In genomic region chr2:135773194-135773972, GRCm38 (mm10) we compare ENCODE assay signal across 11 mouse cellular contexts.
DNase-seq lines count a peak whose midpoint lies in the region; ATAC-seq and TF ChIP-seq lines count a peak whose summit lies in the region.
"Had no signal": no experiment of that assay in that cellular context is flagged by ENCODE, and none has a peak within 500 bp of the region (broad histone marks: within the 10 kb centered on the region; RNA-seq: fewer than 3 reads in every experiment).

No protein-coding gene starts in this region.

- H3K4me1 ChIP-seq in liver, embryonic 16.5 days (ENCODE audit: control insufficient read depth, low read depth, low read length) = no peaks in the 10 kb centered on the region
- H3K4me1 ChIP-seq in liver, postnatal 0 days (ENCODE audit: insufficient read depth) = no peaks in the 10 kb centered on the region
- H3K4me1 ChIP-seq in heart, embryonic 16.5 days (ENCODE audit: control insufficient read depth, insufficient read depth, low read length) = peaks cover 16% of the 10 kb centered on the region

- H3K27ac ChIP-seq in gastrocnemius, adult 2 months = peak overlapping the region; percentile 87
- no peak overlapping the region for H3K27ac ChIP-seq in liver, embryonic 16.5 days (ENCODE audit: low read length)
- H3K27ac ChIP-seq in liver, postnatal 0 days (ENCODE audit: low read depth) = no peak overlapping the region
- peak overlapping the region; percentile 76 for H3K27ac ChIP-seq in heart, embryonic 16.5 days (ENCODE audit: low read length)
- H3K27ac ChIP-seq: limb, embryonic 15.5 days had no signal

- no peaks in the 10 kb centered on the region for H3K36me3 ChIP-seq in liver, embryonic 16.5 days (ENCODE audit: control insufficient read depth, insufficient read depth)
- H3K36me3 ChIP-seq in liver, postnatal 0 days (replicated peaks; ENCODE audit: insufficient read depth, low read length) = no peaks in the 10 kb centered on the region
- no peaks in the 10 kb centered on the region for H3K36me3 ChIP-seq in heart, embryonic 16.5 days (ENCODE audit: control insufficient read depth, insufficient read depth)
- H3K36me3 ChIP-seq: limb, embryonic 15.5 days had no signal

- H3K4me2 ChIP-seq in liver, embryonic 16.5 days (ENCODE audit: low read depth, low read length) = no peak overlapping the region
- no peak overlapping the region for H3K4me2 ChIP-seq in liver, postnatal 0 days (ENCODE audit: low read depth, low read length)
- peak overlapping the region; percentile 15; the same call in 1 of the 2 replicates for H3K4me2 ChIP-seq in heart, embryonic 16.5 days (ENCODE audit: low read depth, low read length)
- H3K4me2 ChIP-seq: limb, embryonic 15.5 days had no signal

- peak; percentile 44 for DNase-seq in gastrocnemius, adult 2 months
- DNase-seq in gastrocnemius, postnatal 25 days = no peak
- no peak for DNase-seq in liver, postnatal 0 days
- peak; percentile 71 for DNase-seq in skeletal muscle tissue, adult 2 months (ENCODE audit: low read depth, low spot score)
- no peak for DNase-seq in testis, postnatal 10 days (ENCODE audit: low spot score)
- DNase-seq in spleen, postnatal 14 days (ENCODE audit: low spot score in 2 of 2) = no peak
- DNase-seq: thymus, postnatal 14 days had no signal

- peak overlapping the region; percentile 11 for H3K4me3 ChIP-seq in gastrocnemius, adult 2 months
- H3K4me3 ChIP-seq in liver, embryonic 16.5 days (ENCODE audit: low read depth, low read length) = no peak overlapping the region
- H3K4me3 ChIP-seq in liver, postnatal 0 days (ENCODE audit: low read depth, low read length) = no peak overlapping the region
- H3K4me3 ChIP-seq in heart, embryonic 16.5 days (ENCODE audit: low read length) = no peak overlapping the region
- H3K4me3 ChIP-seq: limb, embryonic 15.5 days had no signal

- TF ChIP-seq CTCF in gastrocnemius, adult 2 months (IDR thresholded peaks at IDR 0.05) = no peak
- no peak for TF ChIP-seq CTCF in liver, postnatal 0 days (IDR thresholded peaks at IDR 0.05; ENCODE audit: low read depth)

- no peaks in the 10 kb centered on the region for H3K9me3 ChIP-seq in liver, embryonic 16.5 days (replicated peaks; ENCODE audit: control insufficient read depth, low read length)
- no peaks in the 10 kb centered on the region for H3K9me3 ChIP-seq in liver, postnatal 0 days (ENCODE audit: low read length)
- H3K9me3 ChIP-seq in heart, embryonic 16.5 days (replicated peaks; ENCODE audit: control insufficient read depth, low read length) = no peaks in the 10 kb centered on the region
- H3K9me3 ChIP-seq: limb, embryonic 15.5 days had no signal

- H3K9ac ChIP-seq in liver, embryonic 16.5 days (ENCODE audit: low read depth, low read length) = no peak overlapping the region
- no peak overlapping the region for H3K9ac ChIP-seq in liver, postnatal 0 days (replicated peaks)
- no peak overlapping the region for H3K9ac ChIP-seq in heart, embryonic 16.5 days (ENCODE audit: low read length)
- H3K9ac ChIP-seq: limb, embryonic 15.5 days had no signal

- no peaks in the 10 kb centered on the region for H3K27me3 ChIP-seq in liver, embryonic 16.5 days (ENCODE audit: control insufficient read depth, insufficient read depth, low read depth, low read length)
- H3K27me3 ChIP-seq in liver, postnatal 0 days (ENCODE audit: insufficient read depth, low read length) = no peaks in the 10 kb centered on the region
- no peaks in the 10 kb centered on the region for H3K27me3 ChIP-seq in heart, embryonic 16.5 days (ENCODE audit: control insufficient read depth, insufficient read depth, low read length)
- H3K27me3 ChIP-seq: limb, embryonic 15.5 days had no signal

- intact Hi-C loops in gastrocnemius, adult 2 months (cut with DNase I) = no loop called here

- 32% methylated on average over 10 of the region's 10 CpGs for WGBS in liver, embryonic 16.5 days (ENCODE audit: insufficient replicate concordance)
- 39% methylated on average over 10 of the region's 10 CpGs for WGBS in liver, postnatal 0 days (ENCODE audit: insufficient replicate concordance)
- WGBS in heart, embryonic 16.5 days = 25% methylated on average over 10 of the region's 10 CpGs

- no peak for TF ChIP-seq EP300 in liver, postnatal 0 days (IDR thresholded peaks at IDR 0.05; ENCODE audit: low read depth)

- ATAC-seq in liver, embryonic 16.5 days (ENCODE audit: low read depth) = 0 out of 2 replicates have a peak, but pooled peaks have one; percentile 9
- ATAC-seq in liver, postnatal 0 days = no peak
- peak; percentile 74; the same call in 1 of the 2 replicates for ATAC-seq in heart, embryonic 16.5 days (replicated peaks; ENCODE audit: extremely low read depth, insufficient read depth, low FRiP score)
- ATAC-seq: inflammation-experienced regulatory T-cells, adult 6 months had no signal

Comparison
In these comparisons a context has a peak if more than half of its experiments do, and no peak if none do; other contexts are left out.
1. DNase-seq: peak in gastrocnemius, adult 2 months (single experiment) and skeletal muscle tissue, adult 2 months (single experiment); none in gastrocnemius, postnatal 25 days (single experiment), liver, postnatal 0 days (single experiment), testis, postnatal 10 days (single experiment) and spleen, postnatal 14 days (0 of 2).
2. H3K27ac ChIP-seq: peak in gastrocnemius, adult 2 months (single experiment) and heart, embryonic 16.5 days (single experiment); none in liver, embryonic 16.5 days (single experiment) and liver, postnatal 0 days (single experiment).